Mouse (Mus musculus) midbrain, postnatal 0 days (tissue): ENCODE results near the gene 1600012H06Rik. TPM values are rescaled to one million over a fixed set of nuclear protein-coding genes. Genes with fewer than 3 reads are reported as not detected.
A peak's percentile ranks its signal among the peaks of the same experiment; 100 is the strongest.
"Not testable (repeated sequence)": the region's sequence is repeated elsewhere in the genome, so short reads cannot be mapped to it uniquely, and the experiment has no call there.

Experiments
- ATAC-seq: fragments of 200-750 bp; cut with Nextera tagmentation; 2 replicates; pipeline ENCODE4 v1.8.0; 2017; ENCODE audit warnings: moderate number of reproducible peaks, mild to moderate bottlenecking, moderate TSS enrichment, moderate library complexity; ENCODE audit not compliant: low FRiP score
- DNase-seq: peaks from one replicate; pipeline ENCODE4 v3.0.0-alpha.2; 2015; ENCODE audit warnings: low spot score
- H3K27ac ChIP-seq: fragments of 300-500 bp; sonication (generic); 2 replicates; pipeline ENCODE4 v1.5.1; 2014; ENCODE audit warnings: low read depth, mild to moderate bottlenecking, low read length, mixed read lengths
- H3K27me3 ChIP-seq: fragments of 300-500 bp; sonication (generic); 2 replicates; pipeline ENCODE4 v1.6.1; 2014; ENCODE audit warnings: low read length, control low read depth, mixed read lengths; ENCODE audit not compliant: insufficient read depth
- H3K36me3 ChIP-seq: fragments of 300-500 bp; sonication (generic); 2 replicates; pipeline ENCODE4 v1.6.1; 2014; ENCODE audit warnings: low read length, control low read depth, mixed read lengths; ENCODE audit not compliant: insufficient read depth
- H3K4me1 ChIP-seq: fragments of 300-500 bp; sonication (generic); 2 replicates; pipeline ENCODE4 v1.6.1; 2014; ENCODE audit warnings: mild to moderate bottlenecking, control low read depth, antibody characterized with exemption, low read length, mixed read lengths; ENCODE audit not compliant: insufficient read depth
- H3K4me2 ChIP-seq: fragments of 300-500 bp; sonication (generic); 2 replicates; pipeline ENCODE4 v1.6.1; 2014; ENCODE audit warnings: low read depth, mild to moderate bottlenecking, low read length, mixed read lengths; ENCODE audit not compliant: poor library complexity, severe bottlenecking
- H3K4me3 ChIP-seq: fragments of 300-500 bp; sonication (generic); 2 replicates; pipeline ENCODE4 v1.5.1; 2014; ENCODE audit warnings: low read depth, mild to moderate bottlenecking, low read length, moderate library complexity
- H3K9ac ChIP-seq: fragments of 300-500 bp; sonication (generic); replicated peaks from 2 replicates; pipeline ENCODE4 v1.6.1; 2014; ENCODE audit warnings: mild to moderate bottlenecking, low read length, moderate library complexity, mixed read lengths; ENCODE audit not compliant: poor library complexity, severe bottlenecking
- H3K9me3 ChIP-seq: fragments of 300-500 bp; sonication (generic); 2 replicates; pipeline ENCODE4 v1.6.1; 2016; ENCODE audit warnings: low read length, control low read depth
- CTCF ChIP-seq: IDR thresholded peaks from 2 replicates; pipeline ENCODE4 v1.5.1; 2016; ENCODE audit warnings: antibody characterized with exemption, mild to moderate bottlenecking
- WGBS: fragments of 180-500 bp; shearing (Covaris S2); extraction: QIAGEN DNeasy Blood & Tissue Kit; methylation state at CpG from one replicate; pipeline ENCODE4 v1.1.7; 2014; 5-methylcytosine and 5-hydroxymethylcytosine counted together
- polyA plus RNA-seq: library from polyadenylated mRNA; unstranded; fragments of >200 nt; fragmentation: Nextera tagmentation; extraction: Ambion mirVana; gene quantifications from 2 replicates; pipeline ENCODE4 v1.2.1, GENCODE M21; 2015
- total RNA-seq: library from RNA; depleted of rRNA; stranded (reverse); fragments of >200 nt; gene quantifications from 2 replicates; pipeline ENCODE4 v1.2.3, GENCODE M21; 2014

The 1600012H06Rik gene
- total and polyA plus RNA-seq, 2 experiments from 2014 or later, result 16.5 to 21.1 TPM

DNA sequence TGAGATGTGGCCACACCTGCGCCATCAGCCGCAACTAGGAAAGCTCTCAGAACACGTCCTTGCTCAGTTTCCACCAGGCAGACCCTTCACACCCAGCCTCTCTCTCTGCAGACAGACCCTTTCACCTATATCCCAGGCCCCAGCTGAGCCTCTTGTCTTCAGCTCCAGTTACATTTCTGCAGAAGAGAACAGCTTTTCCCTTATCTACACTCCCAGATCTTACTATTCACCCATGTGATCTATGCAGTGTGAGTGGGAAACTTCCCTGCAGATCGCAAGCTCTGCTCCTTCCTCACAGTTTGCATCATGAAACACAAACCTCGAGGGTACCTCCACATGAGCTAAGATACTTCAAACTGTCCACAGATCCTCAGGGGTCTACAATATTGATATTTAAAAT is 11.5 kb upstream of the 1600012H06Rik start:
- H3K4me1 ChIP-seq, result no peaks in the 10 kb centered on the region
- ATAC-seq (no peak), DNase-seq (no peak)
- no peak overlapping the region for H3K9ac ChIP-seq
- H3K4me3 ChIP-seq, result no peak overlapping the region
- 85% methylated on average over 5 of the region's 5 CpGs for WGBS
- H3K9me3 ChIP-seq, result no peaks in the 10 kb centered on the region
- no peak overlapping the region for H3K27ac ChIP-seq
- no peaks in the 10 kb centered on the region for H3K36me3 ChIP-seq
- H3K4me2 ChIP-seq, result no peak overlapping the region
- no peak for TF ChIP-seq CTCF
- H3K27me3 ChIP-seq, result no peaks in the 10 kb centered on the region

DNA sequence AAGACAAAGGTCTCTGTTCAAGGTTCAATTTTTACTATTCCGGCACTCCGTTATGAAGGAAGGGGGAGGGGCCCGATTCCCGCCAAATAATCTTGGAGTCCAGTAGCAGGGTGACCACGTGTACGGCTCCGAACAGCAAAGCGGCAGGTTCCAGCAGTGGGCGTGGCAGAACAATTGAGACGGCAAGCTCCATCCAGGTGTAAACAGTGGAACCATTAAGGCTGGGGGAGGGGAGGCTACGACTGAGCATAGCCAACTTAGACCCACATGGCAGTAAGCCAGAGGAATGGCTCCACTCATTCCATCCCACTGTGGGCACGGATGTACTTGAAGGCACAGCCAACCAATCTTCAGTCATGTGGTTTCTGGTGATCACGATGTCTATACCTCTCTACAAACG is 7.7 kb upstream of the 1600012H06Rik start:
- H3K4me3 ChIP-seq, H3K27ac ChIP-seq, H3K27me3 ChIP-seq, H3K4me1 ChIP-seq, H3K9ac ChIP-seq, H3K4me2 ChIP-seq, H3K9me3 ChIP-seq, ATAC-seq, DNase-seq, H3K36me3 ChIP-seq: not testable (repeated sequence)
- WGBS, result 83% methylated on average over 12 of the region's 14 CpGs

DNA sequence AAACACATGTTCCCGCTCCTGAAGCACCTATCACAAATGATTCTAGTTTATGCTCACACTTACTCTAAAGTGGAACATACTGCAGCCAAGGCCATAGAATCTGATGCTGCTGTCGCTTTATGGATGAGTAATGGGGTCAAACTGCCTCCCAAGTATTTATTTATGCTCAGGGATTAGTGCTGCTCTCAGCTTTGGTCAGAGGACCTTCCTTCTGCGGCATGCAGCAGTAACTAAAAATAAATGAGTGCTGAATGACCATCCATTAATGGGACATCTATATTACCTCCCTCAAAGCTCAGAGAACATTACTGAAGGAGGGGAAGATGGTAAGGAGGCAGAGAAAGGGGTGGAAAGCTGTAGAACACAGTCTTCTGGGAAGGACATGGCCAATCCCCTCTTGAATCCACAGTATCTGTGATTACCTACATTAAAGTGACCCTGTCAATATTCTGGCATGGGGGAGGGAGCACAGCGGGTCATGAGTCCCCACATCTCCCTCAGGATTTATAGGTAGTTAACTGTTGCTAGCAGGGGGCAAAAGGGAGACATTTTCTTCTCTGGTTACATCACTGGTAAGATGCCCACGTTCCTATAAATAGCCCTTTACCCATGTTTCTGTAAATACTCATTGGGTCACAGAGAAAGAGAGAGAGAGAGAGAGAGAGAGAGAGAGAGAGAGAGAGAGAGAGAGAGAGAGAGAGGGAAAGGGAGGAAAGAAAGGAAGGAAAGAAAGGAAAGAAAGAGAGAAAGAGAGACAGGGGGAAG is 7.0 kb upstream of the 1600012H06Rik start:
- H3K27me3 ChIP-seq, result no peaks in the 10 kb centered on the region
- H3K4me2 ChIP-seq, result no peak overlapping the region
- no peak for TF ChIP-seq CTCF
- 67% methylated on average over 5 of the region's 5 CpGs for WGBS
- H3K27ac ChIP-seq, result no peak overlapping the region
- H3K9ac ChIP-seq, result no peak overlapping the region
- no peaks in the 10 kb centered on the region; the same call in 1 of the 2 replicates for H3K36me3 ChIP-seq
- no peaks in the 10 kb centered on the region for H3K9me3 ChIP-seq
- no peaks in the 10 kb centered on the region for H3K4me1 ChIP-seq
- no peak overlapping the region for H3K4me3 ChIP-seq
- ATAC-seq (no peak), DNase-seq (no peak)

DNA sequence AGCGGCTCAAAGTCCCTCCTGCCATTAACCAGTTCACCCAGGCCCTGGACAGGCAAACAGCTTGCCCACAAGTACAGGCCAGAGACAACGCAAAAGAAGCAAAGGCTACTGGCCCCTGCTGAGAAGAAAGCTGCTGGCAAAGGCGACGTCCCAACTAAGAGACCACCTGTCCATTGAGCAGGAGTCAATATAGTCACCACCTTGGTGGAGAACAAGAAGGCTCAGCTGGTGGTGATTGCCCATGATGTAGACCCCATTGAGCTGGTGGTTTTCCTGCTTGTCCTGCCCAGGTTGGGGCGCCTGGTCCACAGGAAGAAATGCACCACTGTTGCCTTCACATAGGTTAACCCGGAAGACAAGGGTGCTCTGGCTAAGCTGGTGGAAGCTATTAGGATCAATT is 803 bp upstream of the 1600012H06Rik start:
- 69% methylated on average over 6 of the region's 6 CpGs for WGBS
- Histone ChIP-seq H3K4me2 (peak overlapping the region; percentile 92), H3K4me3 (peak overlapping the region; percentile 81)
- H3K9ac ChIP-seq, H3K9me3 ChIP-seq, ATAC-seq, DNase-seq, H3K27ac ChIP-seq, H3K36me3 ChIP-seq, H3K4me1 ChIP-seq, H3K27me3 ChIP-seq: not testable (repeated sequence)

DNA sequence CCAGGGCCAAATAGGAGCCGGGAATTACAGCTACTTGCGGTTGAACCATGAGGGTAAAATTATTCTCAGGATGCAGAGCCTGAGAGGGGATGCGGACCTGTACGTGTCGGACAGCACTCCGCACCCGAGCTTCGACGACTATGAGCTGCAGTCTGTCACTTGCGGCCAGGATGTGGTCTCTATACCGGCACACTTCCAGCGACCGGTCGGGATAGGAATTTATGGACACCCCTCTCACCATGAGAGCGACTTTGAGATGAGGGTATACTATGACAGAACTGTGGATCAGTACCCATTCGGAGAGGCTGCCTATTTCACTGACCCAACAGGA is 710 bp downstream of the 1600012H06Rik start:
- DNase-seq (peak; percentile 6), ATAC-seq (no peak)
- peak overlapping the region; percentile 78; the same call in 1 of the 2 replicates for H3K27ac ChIP-seq
- H3K9me3 ChIP-seq, result no peaks in the 10 kb centered on the region
- no peaks in the 10 kb centered on the region for H3K27me3 ChIP-seq
- 24% methylated on average over 16 of the region's 16 CpGs for WGBS
- peaks cover 9% of the 10 kb centered on the region; the same call in 1 of the 2 replicates for H3K36me3 ChIP-seq
- no peak for TF ChIP-seq CTCF
- H3K9ac ChIP-seq, result peak overlapping the region; percentile 90
- H3K4me2 ChIP-seq, result peak overlapping the region; percentile 92
- peak overlapping the region; percentile 81 for H3K4me3 ChIP-seq
- H3K4me1 ChIP-seq, result peaks cover 10% of the 10 kb centered on the region; the same call in 1 of the 2 replicates

DNA sequence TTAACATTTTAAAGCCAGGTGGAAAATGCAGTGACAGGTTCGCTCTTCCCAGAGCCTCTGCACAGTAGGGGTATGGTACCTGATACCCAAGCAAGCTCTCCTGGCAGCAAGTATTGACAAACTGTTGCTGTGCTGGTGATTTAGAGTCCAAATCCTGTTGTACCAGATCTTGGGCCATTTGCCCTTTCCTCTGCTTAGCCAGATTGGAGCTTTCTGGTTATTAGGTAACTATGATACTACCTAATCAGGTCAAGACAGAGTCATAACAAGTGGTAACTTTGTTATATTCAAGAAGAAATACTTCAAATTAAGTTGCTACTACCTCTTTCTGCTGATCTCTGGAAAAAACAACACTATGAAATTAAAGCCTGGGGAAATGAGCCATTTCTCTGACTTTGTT is 1.6 kb downstream of the 1600012H06Rik start:
- Histone ChIP-seq H3K27ac (no peak overlapping the region), H3K4me2 (no peak overlapping the region), H3K4me1 (peaks cover 10% of the 10 kb centered on the region; the same call in 1 of the 2 replicates), H3K9ac (no peak overlapping the region), H3K27me3 (no peaks in the 10 kb centered on the region), H3K4me3 (no peak overlapping the region), H3K9me3 (no peaks in the 10 kb centered on the region), H3K36me3 (peaks cover 14% of the 10 kb centered on the region)
- DNase-seq (no peak), ATAC-seq (no peak)
- no peak for TF ChIP-seq CTCF
- WGBS, result 91% methylated on average over 1 of the region's 1 CpGs
